Comparison of ENCODE assay signal across 19 mouse cellular contexts in the genomic region with DNA sequence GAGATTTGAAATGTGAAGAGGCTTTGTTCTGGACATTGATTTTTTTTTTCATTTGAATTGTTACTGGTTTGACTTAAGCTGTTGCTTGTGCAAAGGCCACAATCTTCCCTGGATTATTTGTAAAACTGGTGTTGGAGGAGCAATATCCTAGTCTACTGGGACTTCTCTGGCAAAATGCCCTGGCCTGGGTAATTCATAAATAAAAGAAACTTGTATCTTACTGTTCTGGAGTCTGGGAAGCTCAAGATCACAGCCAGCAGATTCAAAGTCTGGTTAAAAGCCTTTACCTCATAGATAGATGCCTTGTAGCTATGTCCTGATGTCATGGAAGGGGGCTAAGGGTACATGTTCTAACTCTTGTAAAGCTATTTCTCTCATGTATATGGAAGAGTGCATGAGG.
A peak's percentile ranks its signal among the peaks of the same experiment; 100 is the strongest.
DNase-seq lines count a peak whose midpoint lies in the region; ATAC-seq and TF ChIP-seq lines count a peak whose summit lies in the region.
"Had no signal": no experiment of that assay in that cellular context is flagged by ENCODE, and none has a peak within 500 bp of the region (broad histone marks: within the 10 kb centered on the region; RNA-seq: fewer than 3 reads in every experiment).

No protein-coding gene starts in this region.

- H3K36me3 ChIP-seq in midbrain, embryonic 11.5 days (ENCODE audit: control insufficient read depth, insufficient read depth, low read length) = no peaks in the 10 kb centered on the region
- H3K36me3 ChIP-seq in midbrain, postnatal 0 days (ENCODE audit: insufficient read depth, low read length) = no peaks in the 10 kb centered on the region
- H3K36me3 ChIP-seq: embryonic facial prominence, embryonic 13.5 days; forebrain, embryonic 12.5 days; hindbrain, embryonic 10.5 days; intestine, embryonic 15.5 days had no signal

- no peak overlapping the region for H3K4me3 ChIP-seq in gastrocnemius, adult 2 months
- H3K4me3 ChIP-seq in midbrain, embryonic 11.5 days (ENCODE audit: low read depth, low read length) = no peak overlapping the region
- no peak overlapping the region for H3K4me3 ChIP-seq in midbrain, postnatal 0 days (ENCODE audit: low read depth, low read length)
- H3K4me3 ChIP-seq: embryonic facial prominence, embryonic 13.5 days; forebrain, embryonic 12.5 days; hindbrain, embryonic 10.5 days; intestine, embryonic 15.5 days had no signal

- H3K27ac ChIP-seq in gastrocnemius, adult 2 months = no peak overlapping the region
- H3K27ac ChIP-seq in midbrain, embryonic 11.5 days (ENCODE audit: low read depth, low read length) = no peak overlapping the region
- no peak overlapping the region for H3K27ac ChIP-seq in midbrain, postnatal 0 days (ENCODE audit: low read depth, low read length)
- H3K27ac ChIP-seq: embryonic facial prominence, embryonic 13.5 days; forebrain, embryonic 12.5 days; hindbrain, embryonic 10.5 days; hindbrain, embryonic 14.5 days; intestine, embryonic 15.5 days had no signal

- intact Hi-C loops in gastrocnemius, adult 2 months (cut with DNase I) = no loop called here
- intact Hi-C loops in left cerebral cortex, postnatal 25 days (cut with DNase I) = no loop called here

- TF ChIP-seq CTCF in gastrocnemius, adult 2 months (IDR thresholded peaks at IDR 0.05) = no peak
- no peak for TF ChIP-seq CTCF in midbrain, postnatal 0 days (IDR thresholded peaks at IDR 0.05)

- no peak for ATAC-seq in midbrain, embryonic 11.5 days (ENCODE audit: low FRiP score)
- ATAC-seq in midbrain, postnatal 0 days (ENCODE audit: low FRiP score) = no peak
- ATAC-seq: forebrain, embryonic 16.5 days; intestine, embryonic 15.5 days had no signal

- no peaks in the 10 kb centered on the region for H3K9me3 ChIP-seq in midbrain, embryonic 11.5 days (ENCODE audit: control insufficient read depth, low read length)
- H3K9me3 ChIP-seq in midbrain, postnatal 0 days (ENCODE audit: low read length) = no peaks in the 10 kb centered on the region
- H3K9me3 ChIP-seq: embryonic facial prominence, embryonic 13.5 days; forebrain, embryonic 12.5 days; hindbrain, embryonic 10.5 days; intestine, embryonic 15.5 days had no signal

- no peak overlapping the region for H3K4me2 ChIP-seq in midbrain, embryonic 11.5 days
- no peak overlapping the region for H3K4me2 ChIP-seq in midbrain, postnatal 0 days (ENCODE audit: low read depth, low read length, poor library complexity, severe bottlenecking)
- H3K4me2 ChIP-seq: embryonic facial prominence, embryonic 13.5 days; forebrain, embryonic 12.5 days; hindbrain, embryonic 14.5 days; intestine, embryonic 15.5 days had no signal

- H3K4me1 ChIP-seq in midbrain, embryonic 11.5 days (ENCODE audit: control insufficient read depth, insufficient read depth, low read length) = no peaks in the 10 kb centered on the region
- H3K4me1 ChIP-seq in midbrain, postnatal 0 days (ENCODE audit: insufficient read depth, low read length) = no peaks in the 10 kb centered on the region
- H3K4me1 ChIP-seq: forebrain, embryonic 12.5 days; intestine, embryonic 15.5 days had no signal

- H3K9ac ChIP-seq in midbrain, embryonic 11.5 days (ENCODE audit: low read length) = no peak overlapping the region
- no peak overlapping the region for H3K9ac ChIP-seq in midbrain, postnatal 0 days (replicated peaks; ENCODE audit: low read length, poor library complexity, severe bottlenecking)
- H3K9ac ChIP-seq: embryonic facial prominence, embryonic 13.5 days; forebrain, embryonic 12.5 days; hindbrain, embryonic 14.5 days; intestine, embryonic 15.5 days had no signal

- no peaks in the 10 kb centered on the region for H3K27me3 ChIP-seq in midbrain, embryonic 11.5 days (ENCODE audit: control insufficient read depth, insufficient read depth, low read length)
- no peaks in the 10 kb centered on the region for H3K27me3 ChIP-seq in midbrain, postnatal 0 days (ENCODE audit: insufficient read depth, low read length)
- H3K27me3 ChIP-seq: CH12.LX; embryonic facial prominence, embryonic 13.5 days; forebrain, embryonic 12.5 days; intestine, embryonic 15.5 days had no signal

- DNase-seq in gastrocnemius, adult 2 months = peak; percentile 37
- DNase-seq in gastrocnemius, adult 8-10 months (ENCODE audit: low spot score in 2 of 2) = no peak
- peak; percentile 40 for DNase-seq in heart, adult 8-10 months (ENCODE audit: low spot score)
- DNase-seq in heart, postnatal 4 days = no peak
- DNase-seq in midbrain, embryonic 11.5 days (ENCODE audit: low spot score, missing footprints) = peak; percentile 61
- DNase-seq in midbrain, postnatal 0 days (ENCODE audit: low spot score) = no peak
- no peak for DNase-seq in left cerebral cortex, postnatal 25 days (ENCODE audit: low spot score in 2 of 2)
- DNase-seq: adrenal gland, postnatal 25 days; cerebellum, adult 18-20 months; cerebellum, adult 9-11 months; cerebellum, postnatal 36 days; kidney, adult 18-20 months had no signal

Comparison
In these comparisons a context has a peak if more than half of its experiments do, and no peak if none do; other contexts are left out.
1. DNase-seq: peak in gastrocnemius, adult 2 months (single experiment), heart, adult 8-10 months (single experiment) and midbrain, embryonic 11.5 days (single experiment); none in gastrocnemius, adult 8-10 months (0 of 2), heart, postnatal 4 days (single experiment), midbrain, postnatal 0 days (single experiment) and left cerebral cortex, postnatal 25 days (0 of 2).